Mouse (Mus musculus) liver, postnatal 0 days (tissue): ENCODE results near the gene Rsu1. TPM values are rescaled to one million over a fixed set of nuclear protein-coding genes. Genes with fewer than 3 reads are reported as not detected.

Source experiments
- ATAC-seq: fragments of 200-750 bp; cut with Nextera tagmentation; 2 replicates; pipeline ENCODE4 v1.8.0; 2017; ENCODE audit warnings: mild to moderate bottlenecking, moderate library complexity
- DNase-seq: peaks from one replicate; pipeline ENCODE4 v3.0.0-alpha.2; 2016
- H3K27ac ChIP-seq: fragments of 300-500 bp; sonication (generic); 2 replicates; pipeline ENCODE4 v1.5.1; 2014; ENCODE audit warnings: antibody characterized with exemption, moderate library complexity, mild to moderate bottlenecking, low read depth
- H3K27me3 ChIP-seq: fragments of 300-500 bp; sonication (generic); 2 replicates; pipeline ENCODE4 v1.6.1; 2014; ENCODE audit warnings: low read length, control low read depth, mixed read lengths; ENCODE audit not compliant: insufficient read depth
- H3K36me3 ChIP-seq: fragments of 300-500 bp; sonication (generic); replicated peaks from 2 replicates; pipeline ENCODE4 v1.6.1; 2014; ENCODE audit warnings: mild to moderate bottlenecking, control low read depth, low read length, moderate library complexity, mixed read lengths; ENCODE audit not compliant: insufficient read depth
- H3K4me1 ChIP-seq: fragments of 300-500 bp; sonication (generic); 2 replicates; pipeline ENCODE4 v1.6.1; 2014; ENCODE audit warnings: antibody characterized with exemption, mild to moderate bottlenecking, control low read depth; ENCODE audit not compliant: insufficient read depth
- H3K4me2 ChIP-seq: fragments of 300-500 bp; sonication (generic); 2 replicates; pipeline ENCODE4 v1.6.1; 2014; ENCODE audit warnings: low read depth, mild to moderate bottlenecking, low read length, moderate library complexity, mixed read lengths
- H3K4me3 ChIP-seq: fragments of 300-500 bp; sonication (generic); 2 replicates; pipeline ENCODE4 v1.5.1; 2014; ENCODE audit warnings: low read depth, low read length
- H3K9ac ChIP-seq: fragments of 300-500 bp; sonication (generic); replicated peaks from 2 replicates; pipeline ENCODE4 v1.6.1; 2014; ENCODE audit warnings: mild to moderate bottlenecking, moderate library complexity
- H3K9me3 ChIP-seq: fragments of 300-500 bp; sonication (generic); 2 replicates; pipeline ENCODE4 v1.6.1; 2016; ENCODE audit warnings: mild to moderate bottlenecking, control low read depth, low read length, mixed read lengths
- CTCF ChIP-seq: sonication (generic); IDR thresholded peaks from 2 replicates; pipeline ENCODE4 v1.5.1; 2016; ENCODE audit warnings: antibody characterized with exemption, low read depth
- EP300 ChIP-seq: IDR thresholded peaks from 2 replicates; pipeline ENCODE4 v1.6.1; 2016; ENCODE audit warnings: antibody characterized with exemption, low read depth, mild to moderate bottlenecking
- WGBS: fragments of 180-500 bp; shearing (Covaris S2); extraction: QIAGEN DNeasy Blood & Tissue Kit; methylation state at CpG from one replicate; pipeline ENCODE4 v1.1.7; 2014; ENCODE audit not compliant: insufficient replicate concordance; 5-methylcytosine and 5-hydroxymethylcytosine counted together
- polyA plus RNA-seq: library from polyadenylated mRNA; unstranded; fragments of >200 nt; fragmentation: Nextera tagmentation; extraction: Ambion mirVana; gene quantifications from 2 replicates; pipeline ENCODE4 v1.2.1, GENCODE M21; 2015

Gene Rsu1
- polyA plus RNA-seq, 1 experiment from 2014 or later = 55.5 TPM

DNA sequence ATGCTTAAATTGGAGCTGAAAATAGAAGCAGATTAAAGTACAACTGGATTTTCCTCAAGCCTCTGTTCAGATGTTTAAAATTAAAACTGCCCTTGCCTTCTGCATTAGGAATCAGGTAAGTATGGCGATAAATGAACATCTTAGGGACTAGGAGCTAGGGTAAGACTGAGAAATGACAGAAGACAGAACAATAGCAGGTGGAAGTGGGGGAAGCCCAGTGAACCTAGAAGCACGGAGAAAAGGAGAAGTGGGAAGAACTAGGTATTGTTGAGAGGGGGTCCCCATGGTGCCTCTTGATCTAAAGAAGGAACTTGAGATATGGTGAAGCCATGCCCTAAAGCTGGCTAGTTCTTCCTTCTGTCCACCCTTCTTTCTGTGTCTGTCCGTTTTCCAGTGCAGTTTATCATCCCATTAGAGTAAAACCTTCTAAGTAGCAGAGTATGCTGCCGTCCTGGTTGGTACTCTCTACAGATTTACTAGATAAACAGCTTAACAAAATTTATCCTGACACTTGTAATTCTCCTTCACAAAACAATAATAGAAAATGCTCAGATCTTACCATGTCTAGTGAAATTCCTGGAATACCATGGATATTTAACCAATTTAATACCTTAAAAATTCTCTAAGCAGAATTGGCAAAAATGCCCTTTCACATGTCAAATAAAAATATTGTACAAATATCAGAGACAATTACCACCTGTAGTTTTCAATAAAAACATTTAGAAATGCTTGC is 101.9 kb downstream of the Rsu1 start:
- Histone ChIP-seq H3K4me2 (no peak overlapping the region), H3K4me3 (no peak overlapping the region), H3K9ac (no peak overlapping the region), H3K27me3 (no peaks in the 10 kb centered on the region), H3K36me3 (0 out of 2 replicates have a peak, but pooled peaks cover 2% of the 10 kb centered on the region), H3K27ac (no peak overlapping the region), H3K4me1 (no peaks in the 10 kb centered on the region), H3K9me3 (no peaks in the 10 kb centered on the region)
- 56% methylated on average over 4 of the region's 4 CpGs for WGBS
- no peak for DNase-seq
- ATAC-seq = no peak
- TF ChIP-seq EP300 (no peak), CTCF (no peak)

DNA sequence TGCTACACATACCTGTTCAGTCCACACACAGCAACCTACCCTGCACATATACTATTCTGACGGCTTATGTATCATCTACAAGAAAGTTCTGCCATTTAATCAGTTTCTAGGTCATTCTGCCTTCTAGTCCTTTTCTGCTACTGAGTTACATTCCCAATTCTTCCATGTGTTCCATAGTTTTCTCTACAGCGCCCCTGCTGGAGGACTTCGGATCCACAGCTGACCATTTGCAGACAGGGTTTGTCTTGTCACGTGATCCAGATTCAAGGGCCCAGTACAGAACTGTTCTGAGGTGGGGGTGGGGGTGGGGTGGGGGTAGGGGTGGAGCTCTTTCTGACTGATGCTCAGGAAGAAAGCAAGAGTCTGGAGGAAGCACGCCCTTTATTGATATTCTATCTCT is 102.5 kb downstream of the Rsu1 start:
- H3K27me3 ChIP-seq = no peaks in the 10 kb centered on the region
- TF ChIP-seq CTCF (peak; percentile 54), EP300 (no peak)
- WGBS = 53% methylated on average over 5 of the region's 5 CpGs
- no peak for ATAC-seq
- H3K27ac ChIP-seq = no peak overlapping the region
- no peaks in the 10 kb centered on the region for H3K9me3 ChIP-seq
- H3K4me3 ChIP-seq = no peak overlapping the region
- H3K4me2 ChIP-seq = no peak overlapping the region
- DNase-seq = peak; percentile 46
- H3K36me3 ChIP-seq = 0 out of 2 replicates have a peak, but pooled peaks cover 2% of the 10 kb centered on the region
- no peak overlapping the region for H3K9ac ChIP-seq
- H3K4me1 ChIP-seq = no peaks in the 10 kb centered on the region

DNA sequence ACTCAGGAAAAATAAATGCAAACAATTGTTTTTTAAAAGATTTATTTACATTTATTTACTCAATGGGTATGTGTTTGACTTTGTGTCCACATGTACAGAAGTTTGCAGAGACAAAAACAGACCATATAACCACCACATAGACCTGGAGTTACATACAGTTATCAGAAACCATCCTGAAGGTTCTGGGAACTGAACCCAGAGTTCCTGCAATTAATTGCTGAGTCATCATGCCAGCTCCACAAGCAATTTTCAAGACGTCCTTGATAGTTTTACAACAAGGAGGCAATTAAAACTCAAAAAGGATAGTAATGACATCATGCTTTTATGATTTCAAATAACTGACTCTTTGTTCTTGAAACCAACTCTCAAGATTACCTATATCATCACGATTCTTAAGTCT is 109.5 kb downstream of the Rsu1 start:
- Histone ChIP-seq H3K9me3 (no peaks in the 10 kb centered on the region), H3K9ac (no peak overlapping the region), H3K27me3 (no peaks in the 10 kb centered on the region), H3K4me2 (no peak overlapping the region), H3K4me3 (no peak overlapping the region), H3K36me3 (no peaks in the 10 kb centered on the region), H3K27ac (no peak overlapping the region), H3K4me1 (no peaks in the 10 kb centered on the region)
- ATAC-seq (no peak), DNase-seq (no peak)
- 76% methylated on average over 2 of the region's 2 CpGs for WGBS
- TF ChIP-seq EP300 = no peak
- TF ChIP-seq CTCF = no peak

DNA sequence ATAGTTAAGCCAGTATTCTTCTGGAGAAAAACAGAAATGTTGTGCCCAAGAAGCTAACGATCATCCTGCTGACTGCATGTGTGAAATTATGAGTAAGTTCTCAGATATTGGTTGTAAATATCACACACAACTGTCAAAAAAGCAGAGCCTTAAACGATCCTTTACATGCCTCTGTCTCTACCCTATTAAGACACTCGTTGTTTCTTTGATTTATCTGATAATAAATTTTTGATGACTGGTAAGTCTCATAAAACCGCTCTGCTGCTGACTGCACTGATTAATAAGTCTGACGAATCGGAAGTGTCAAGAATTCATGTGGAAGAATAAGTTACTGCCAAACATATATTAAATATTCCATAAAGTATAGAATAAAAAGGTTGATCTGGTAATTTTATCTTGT is 126.0 kb downstream of the Rsu1 start:
- 83% methylated on average over 6 of the region's 6 CpGs for WGBS
- no peak for ATAC-seq

DNA sequence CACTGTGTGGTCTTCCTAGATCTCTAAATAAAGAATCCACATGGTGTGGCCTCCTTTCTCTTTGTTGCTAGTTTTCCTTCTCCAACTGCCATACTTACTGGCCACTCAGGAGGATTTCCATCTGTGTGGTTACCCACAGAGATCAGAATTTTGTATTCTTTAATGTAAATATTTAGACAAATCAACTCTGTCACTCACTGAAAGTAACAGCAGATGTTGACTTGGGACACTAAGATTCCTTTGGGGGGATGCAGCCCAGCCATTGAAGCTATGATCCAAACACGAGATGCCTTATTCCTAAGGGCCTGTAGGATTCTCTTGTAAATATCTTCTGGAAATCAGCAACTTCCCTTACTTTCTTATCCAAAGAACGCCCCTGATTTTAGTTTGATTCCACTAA is 136.3 kb downstream of the Rsu1 start:
- ATAC-seq = no peak
- 83% methylated on average over 2 of the region's 2 CpGs for WGBS
- TF ChIP-seq CTCF = no peak
- TF ChIP-seq EP300 = no peak

More for the DNA sequence above, 126.0 kb downstream of the Rsu1 start:
- Histone ChIP-seq H3K9ac (no peak overlapping the region), H3K4me2 (no peak overlapping the region), H3K4me1 (no peaks in the 10 kb centered on the region), H3K27ac (no peak overlapping the region), H3K36me3 (no peaks in the 10 kb centered on the region), H3K4me3 (no peak overlapping the region), H3K9me3 (no peaks in the 10 kb centered on the region), H3K27me3 (no peaks in the 10 kb centered on the region)
- TF ChIP-seq CTCF = no peak
- TF ChIP-seq EP300 = no peak
- no peak for DNase-seq

DNA sequence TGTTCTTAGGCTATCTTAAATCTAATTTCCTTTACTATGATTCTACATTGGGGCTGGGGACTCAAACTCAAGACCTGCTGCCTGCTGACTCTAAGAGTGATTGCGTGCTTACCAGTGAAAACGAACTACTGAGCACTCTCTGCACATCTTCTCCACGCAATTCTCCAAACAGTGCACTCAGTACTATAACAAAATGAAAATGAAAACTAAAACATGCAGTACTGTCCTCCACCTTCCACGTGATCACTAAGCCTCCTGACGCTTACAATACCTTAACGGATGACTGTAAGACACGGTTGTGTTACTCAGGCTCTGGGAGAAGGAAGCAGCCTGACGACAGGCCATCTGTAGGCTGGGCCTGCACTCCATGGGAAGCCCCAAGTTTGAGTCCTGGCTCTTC is 138.4 kb downstream of the Rsu1 start:
- WGBS = 79% methylated on average over 8 of the region's 8 CpGs
- no peaks in the 10 kb centered on the region for H3K27me3 ChIP-seq

More for the DNA sequence above, 136.3 kb downstream of the Rsu1 start:
- no peaks in the 10 kb centered on the region for H3K9me3 ChIP-seq
- H3K27me3 ChIP-seq = no peaks in the 10 kb centered on the region
- no peaks in the 10 kb centered on the region for H3K4me1 ChIP-seq
- H3K27ac ChIP-seq = no peak overlapping the region
- no peak overlapping the region for H3K9ac ChIP-seq
- no peak overlapping the region for H3K4me2 ChIP-seq
- no peak overlapping the region for H3K4me3 ChIP-seq
- H3K36me3 ChIP-seq = no peaks in the 10 kb centered on the region
- no peak for DNase-seq

More for the DNA sequence above, 138.4 kb downstream of the Rsu1 start:
- no peak overlapping the region for H3K4me2 ChIP-seq
- no peak overlapping the region for H3K9ac ChIP-seq
- no peak for ATAC-seq
- no peak overlapping the region for H3K4me3 ChIP-seq
- no peaks in the 10 kb centered on the region for H3K36me3 ChIP-seq
- no peak for DNase-seq
- no peak overlapping the region for H3K27ac ChIP-seq
- H3K4me1 ChIP-seq = no peaks in the 10 kb centered on the region
- no peak for TF ChIP-seq EP300
- TF ChIP-seq CTCF = no peak
- H3K9me3 ChIP-seq = no peaks in the 10 kb centered on the region
